Mouse (Mus musculus) hindbrain, embryonic 10.5 days (tissue): ENCODE results near the gene Arhgap17. TPM values are rescaled to one million over a fixed set of nuclear protein-coding genes. Genes with fewer than 3 reads are reported as not detected.

Experiments
- DNase-seq: peaks from one replicate; pipeline ENCODE4 v3.0.0-alpha.2; 2017; ENCODE audit warnings: low spot score
- H3K27ac ChIP-seq: fragments of 300-500 bp; sonication (generic); 2 replicates; pipeline ENCODE4 v1.5.1; 2016; ENCODE audit warnings: mild to moderate bottlenecking, moderate library complexity
- H3K27me3 ChIP-seq: fragments of 300-500 bp; sonication (generic); 2 replicates; pipeline ENCODE4 v1.6.1; 2016; ENCODE audit warnings: mild to moderate bottlenecking; ENCODE audit not compliant: poor library complexity, insufficient read depth, severe bottlenecking
- H3K36me3 ChIP-seq: fragments of 300-500 bp; sonication (generic); 2 replicates; pipeline ENCODE4 v1.6.1; 2016; ENCODE audit warnings: mild to moderate bottlenecking, moderate library complexity
- H3K4me1 ChIP-seq: fragments of 300-500 bp; sonication (generic); replicated peaks from 2 replicates; pipeline ENCODE4 v1.6.1; 2016; ENCODE audit warnings: mild to moderate bottlenecking
- H3K4me3 ChIP-seq: fragments of 300-500 bp; sonication (generic); 2 replicates; pipeline ENCODE4 v1.5.1; 2016; ENCODE audit warnings: mild to moderate bottlenecking, moderate library complexity
- H3K9me3 ChIP-seq: fragments of 300-500 bp; sonication (generic); 2 replicates; pipeline ENCODE4 v1.6.1; 2016; ENCODE audit warnings: mild to moderate bottlenecking, moderate library complexity
- WGBS: fragments of 180-500 bp; shearing (Covaris S2); methylation state at CpG from one replicate; pipeline ENCODE4 v1.1.7; 2016; 5-methylcytosine and 5-hydroxymethylcytosine counted together
- polyA plus RNA-seq: library from polyadenylated mRNA; unstranded; fragments of >200 nt; fragmentation: Nextera tagmentation; extraction: Ambion mirVana; gene quantifications from 2 replicates; pipeline ENCODE4 v1.2.1, GENCODE M21; 2016

Arhgap17 gene
- polyA plus RNA-seq, result 31.4 TPM in 2 replicates

- peak within 1 kb of the TSS; percentile 97 for H3K27ac ChIP-seq
- peaks cover 5% of the 10 kb centered on the region; the same call in 1 of the 2 replicates for H3K36me3 ChIP-seq
- under 1% methylated on average over 64 of the region's 64 CpGs for WGBS
- H3K4me1 ChIP-seq, result peaks cover 46% of the 10 kb centered on the region
- H3K9me3 ChIP-seq, result no peaks in the 10 kb centered on the region
- peak; percentile 98 for DNase-seq
- peak within 1 kb of the TSS; percentile 82 for H3K4me3 ChIP-seq
- H3K27me3 ChIP-seq, result no peaks in the 10 kb centered on the region
Measured at GRCm38 (mm10) chr7:123369759-123370481, at the start of gene Arhgap17, which contains the start of gene Lcmt1. TSS of gene Arhgap17 (minus strand) at chr7:123369915. TSS of gene Lcmt1 (plus strand) at chr7:123369784.

- Histone ChIP-seq H3K4me3 (no peak overlapping the region), H3K27me3 (no peaks in the 10 kb centered on the region), H3K9me3 (no peaks in the 10 kb centered on the region), H3K4me1 (no peaks in the 10 kb centered on the region), H3K36me3 (peaks cover 58% of the 10 kb centered on the region), H3K27ac (no peak overlapping the region)
- WGBS, result 92% methylated on average over 3 of the region's 3 CpGs
- no peak for DNase-seq
Measured at GRCm38 (mm10) chr7:123417661-123418060, 47.9 kb upstream of the Arhgap17 start.

GRCm38 (mm10) chr7:123416803-123417202, 47.1 kb upstream of the Arhgap17 start:
- Histone ChIP-seq H3K9me3 (no peaks in the 10 kb centered on the region), H3K4me1 (no peaks in the 10 kb centered on the region), H3K36me3 (peaks cover 58% of the 10 kb centered on the region), H3K27me3 (no peaks in the 10 kb centered on the region), H3K4me3 (no peak overlapping the region), H3K27ac (no peak overlapping the region)
- no peak for DNase-seq
- WGBS, result 83% methylated on average over 4 of the region's 4 CpGs

GRCm38 (mm10) chr7:123412143-123412542, 42.4 kb upstream of the Arhgap17 start:
- DNase-seq, result no peak
- H3K27me3 ChIP-seq, result no peaks in the 10 kb centered on the region

GRCm38 (mm10) chr7:123411109-123411508, 41.4 kb upstream of the Arhgap17 start:
- H3K27ac ChIP-seq, result no peak overlapping the region
- no peaks in the 10 kb centered on the region for H3K4me1 ChIP-seq
- no peak overlapping the region for H3K4me3 ChIP-seq
- H3K36me3 ChIP-seq, result peaks cover 48% of the 10 kb centered on the region
- H3K27me3 ChIP-seq, result no peaks in the 10 kb centered on the region
- WGBS, result 96% methylated on average over 1 of the region's 1 CpGs
- H3K9me3 ChIP-seq, result no peaks in the 10 kb centered on the region
- no peak for DNase-seq

More at GRCm38 (mm10) chr7:123412143-123412542, 42.4 kb upstream of the Arhgap17 start:
- no peaks in the 10 kb centered on the region for H3K4me1 ChIP-seq
- H3K27ac ChIP-seq, result no peak overlapping the region
- 88% methylated on average over 3 of the region's 3 CpGs for WGBS
- no peak overlapping the region for H3K4me3 ChIP-seq
- no peaks in the 10 kb centered on the region for H3K9me3 ChIP-seq
- peaks cover 38% of the 10 kb centered on the region for H3K36me3 ChIP-seq

GRCm38 (mm10) chr7:123410502-123410901, 40.8 kb upstream of the Arhgap17 start:
- Histone ChIP-seq H3K36me3 (peaks cover 54% of the 10 kb centered on the region), H3K4me3 (no peak overlapping the region), H3K9me3 (no peaks in the 10 kb centered on the region), H3K27me3 (no peaks in the 10 kb centered on the region), H3K4me1 (no peaks in the 10 kb centered on the region), H3K27ac (no peak overlapping the region)
- 94% methylated on average over 7 of the region's 7 CpGs for WGBS
- DNase-seq, result no peak

GRCm38 (mm10) chr7:123406988-123407387, 37.3 kb upstream of the Arhgap17 start:
- 89% methylated on average over 4 of the region's 4 CpGs for WGBS
- DNase-seq, result no peak
- Histone ChIP-seq H3K9me3 (no peaks in the 10 kb centered on the region), H3K4me3 (no peak overlapping the region), H3K36me3 (peaks cover 69% of the 10 kb centered on the region), H3K27me3 (no peaks in the 10 kb centered on the region), H3K27ac (no peak overlapping the region), H3K4me1 (no peaks in the 10 kb centered on the region)

- 86% methylated on average over 3 of the region's 3 CpGs for WGBS
- H3K4me3 ChIP-seq, result no peak overlapping the region
Measured at GRCm38 (mm10) chr7:123405619-123406018, 35.9 kb upstream of the Arhgap17 start.

GRCm38 (mm10) chr7:123404198-123404597, 34.5 kb upstream of the Arhgap17 start:
- Histone ChIP-seq H3K36me3 (peaks cover 61% of the 10 kb centered on the region), H3K9me3 (no peaks in the 10 kb centered on the region), H3K27ac (no peak overlapping the region), H3K27me3 (no peaks in the 10 kb centered on the region), H3K4me1 (no peaks in the 10 kb centered on the region), H3K4me3 (no peak overlapping the region)
- 94% methylated on average over 6 of the region's 6 CpGs for WGBS
- DNase-seq, result no peak

More at GRCm38 (mm10) chr7:123405619-123406018, 35.9 kb upstream of the Arhgap17 start:
- Histone ChIP-seq H3K27me3 (no peaks in the 10 kb centered on the region), H3K36me3 (peaks cover 70% of the 10 kb centered on the region), H3K9me3 (no peaks in the 10 kb centered on the region), H3K27ac (no peak overlapping the region), H3K4me1 (no peaks in the 10 kb centered on the region)
- no peak for DNase-seq

- Histone ChIP-seq H3K27ac (no peak overlapping the region), H3K4me1 (no peaks in the 10 kb centered on the region), H3K9me3 (no peaks in the 10 kb centered on the region), H3K27me3 (no peaks in the 10 kb centered on the region), H3K36me3 (peaks cover 51% of the 10 kb centered on the region), H3K4me3 (no peak overlapping the region)
- no peak for DNase-seq
- 89% methylated on average over 3 of the region's 3 CpGs for WGBS
Measured at GRCm38 (mm10) chr7:123401121-123401520, 31.4 kb upstream of the Arhgap17 start.

GRCm38 (mm10) chr7:123399286-123399685, 29.6 kb upstream of the Arhgap17 start:
- 86% methylated on average over 4 of the region's 4 CpGs for WGBS
- Histone ChIP-seq H3K4me3 (no peak overlapping the region), H3K36me3 (peaks cover 35% of the 10 kb centered on the region), H3K9me3 (no peaks in the 10 kb centered on the region), H3K27me3 (no peaks in the 10 kb centered on the region), H3K4me1 (no peaks in the 10 kb centered on the region), H3K27ac (no peak overlapping the region)
- no peak for DNase-seq

GRCm38 (mm10) chr7:123398828-123399227, 29.1 kb upstream of the Arhgap17 start:
- 35% methylated on average over 7 of the region's 7 CpGs for WGBS
- H3K27me3 ChIP-seq, result no peaks in the 10 kb centered on the region
- H3K4me1 ChIP-seq, result no peaks in the 10 kb centered on the region
- no peak overlapping the region for H3K4me3 ChIP-seq
- peaks cover 30% of the 10 kb centered on the region for H3K36me3 ChIP-seq
- no peaks in the 10 kb centered on the region for H3K9me3 ChIP-seq
- DNase-seq, result peak; percentile 53
- H3K27ac ChIP-seq, result no peak overlapping the region

GRCm38 (mm10) chr7:123397931-123398330, 28.2 kb upstream of the Arhgap17 start:
- no peak for DNase-seq
- H3K4me1 ChIP-seq, result no peaks in the 10 kb centered on the region
- no peak overlapping the region for H3K4me3 ChIP-seq
- H3K36me3 ChIP-seq, result peaks cover 31% of the 10 kb centered on the region
- WGBS, result 92% methylated on average over 8 of the region's 8 CpGs
- H3K9me3 ChIP-seq, result no peaks in the 10 kb centered on the region
- no peaks in the 10 kb centered on the region for H3K27me3 ChIP-seq
- H3K27ac ChIP-seq, result no peak overlapping the region
